Mouse (Mus musculus) cerebellum, adult 18-20 months (tissue): ENCODE data around the gene Olfr1411.

Experiments used
- DNase-seq, 2 experiments: peaks; one replicate each; pipeline ENCODE4 v3.0.0; 2021

Olfr1411 gene

DNA sequence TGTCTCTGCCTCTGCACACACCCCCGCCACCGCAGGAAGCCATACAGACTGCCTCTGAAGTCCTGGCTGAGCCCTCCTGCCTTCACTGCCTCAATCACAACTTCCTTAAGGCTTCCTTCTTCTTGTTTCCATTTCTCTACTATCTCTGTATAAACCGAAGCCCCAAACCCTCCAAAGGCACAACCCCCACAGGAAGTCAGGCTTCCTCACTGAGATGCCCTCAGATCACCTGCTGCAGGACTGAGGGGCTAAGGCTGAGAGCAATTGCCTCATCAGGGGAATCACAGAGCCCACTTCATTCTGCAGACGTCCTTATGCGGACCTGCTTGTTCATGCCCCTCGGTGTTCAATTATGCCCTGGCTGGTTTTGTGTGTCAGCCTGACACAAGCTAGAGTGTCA is 46.2 kb downstream of the Olfr1411 start:
- DNase-seq, result no peak

GRCm38 (mm10) chr1:92641514-92642272 is 47.5 kb downstream of the Olfr1411 start, which contains the start of gene Cops9:
Cops9 (minus strand) TSS chr1:92641985.
- peak; percentile 93 for DNase-seq

DNA sequence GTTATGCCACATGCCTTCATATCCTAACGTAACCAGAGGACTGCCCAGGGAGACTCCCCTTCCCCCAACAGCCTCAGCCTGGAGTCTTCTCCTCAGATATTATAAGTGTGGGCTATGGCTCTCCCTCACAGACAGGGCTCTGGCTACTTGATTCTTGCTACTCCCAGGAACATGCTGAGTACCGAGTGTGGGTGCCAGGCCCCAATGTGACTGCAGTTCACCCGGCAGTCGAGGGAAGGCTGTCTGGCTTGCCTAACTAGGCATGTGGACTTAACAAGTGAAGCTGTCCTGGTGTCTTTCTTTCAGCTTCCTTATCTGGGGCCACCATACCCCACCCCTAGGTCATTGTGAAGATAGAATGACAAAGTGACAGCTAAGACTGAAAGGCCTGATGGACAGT is 49.5 kb downstream of the Olfr1411 start:
- DNase-seq, result no peak

DNA sequence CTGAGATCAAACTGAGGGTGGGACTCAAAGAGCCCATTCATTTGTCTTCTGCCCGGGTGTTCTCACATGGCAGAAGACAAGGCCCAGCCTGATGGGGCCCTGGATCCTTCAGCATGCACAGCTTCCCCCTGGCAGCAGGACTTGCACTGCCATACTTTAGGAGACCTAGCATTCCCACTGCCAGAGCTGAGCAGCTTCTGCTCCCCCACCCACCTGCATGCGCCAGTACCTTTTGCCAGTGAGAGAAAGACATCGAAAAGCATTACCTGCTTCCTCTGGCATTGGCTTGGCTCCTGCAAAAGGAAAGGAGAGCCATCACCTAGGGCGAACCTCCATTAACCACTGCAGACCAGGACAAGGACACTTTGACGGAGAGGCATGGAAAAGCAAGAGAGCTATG is 50.7 kb downstream of the Olfr1411 start:
- DNase-seq, result no peak

DNA sequence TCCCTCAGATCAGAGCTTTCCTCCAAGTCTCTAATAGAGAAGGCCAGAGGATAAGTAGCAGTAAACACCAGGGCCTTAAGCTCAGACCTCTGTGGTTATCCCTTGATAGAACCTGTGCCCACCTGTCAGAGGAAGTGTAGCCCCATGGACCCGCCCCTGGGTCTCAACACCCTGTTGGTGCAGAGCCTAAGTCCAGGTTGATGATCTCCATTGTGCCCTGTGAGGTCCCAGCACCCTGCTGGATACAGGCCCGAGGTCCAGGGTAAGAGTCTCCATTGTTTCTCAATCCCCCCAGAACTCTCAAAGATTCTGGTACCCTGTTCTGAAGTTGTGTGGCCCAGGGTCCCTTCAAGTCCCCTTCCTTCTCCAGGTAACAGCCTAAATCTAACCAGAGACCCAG is 51.9 kb downstream of the Olfr1411 start:
- DNase-seq, result no peak

- no peak for DNase-seq
Observed at GRCm38 (mm10) chr1:92646601-92647000, 52.4 kb downstream of the Olfr1411 start.

DNA sequence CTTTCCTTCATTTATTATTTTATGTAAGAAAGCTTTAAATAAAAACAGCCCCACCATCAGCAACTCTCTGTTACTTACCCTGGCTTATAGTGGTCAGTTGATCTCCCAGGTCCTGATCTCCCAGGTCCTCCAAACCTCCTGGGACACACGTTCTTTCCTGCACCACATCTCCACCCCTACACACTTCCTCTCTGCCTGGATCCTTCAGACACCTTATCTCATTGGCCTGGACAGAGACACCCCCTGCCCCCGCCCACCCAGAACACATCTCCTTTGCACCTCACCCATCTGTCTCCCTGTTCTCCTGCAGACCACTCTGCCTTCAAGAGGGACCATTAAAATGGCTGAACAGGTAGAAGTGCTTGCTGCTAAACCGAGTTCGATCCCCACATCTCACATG is 52.8 kb downstream of the Olfr1411 start:
- DNase-seq, result no peak
